Mouse (Mus musculus): Measurements from ENCODE around the gene Hmbs. TPM values are rescaled to one million over a fixed set of nuclear protein-coding genes. Genes with fewer than 3 reads are reported as not detected.

Gene Hmbs
- polyA plus RNA-seq, 1 experiment from 2014 or later: 155 TPM

DNA sequence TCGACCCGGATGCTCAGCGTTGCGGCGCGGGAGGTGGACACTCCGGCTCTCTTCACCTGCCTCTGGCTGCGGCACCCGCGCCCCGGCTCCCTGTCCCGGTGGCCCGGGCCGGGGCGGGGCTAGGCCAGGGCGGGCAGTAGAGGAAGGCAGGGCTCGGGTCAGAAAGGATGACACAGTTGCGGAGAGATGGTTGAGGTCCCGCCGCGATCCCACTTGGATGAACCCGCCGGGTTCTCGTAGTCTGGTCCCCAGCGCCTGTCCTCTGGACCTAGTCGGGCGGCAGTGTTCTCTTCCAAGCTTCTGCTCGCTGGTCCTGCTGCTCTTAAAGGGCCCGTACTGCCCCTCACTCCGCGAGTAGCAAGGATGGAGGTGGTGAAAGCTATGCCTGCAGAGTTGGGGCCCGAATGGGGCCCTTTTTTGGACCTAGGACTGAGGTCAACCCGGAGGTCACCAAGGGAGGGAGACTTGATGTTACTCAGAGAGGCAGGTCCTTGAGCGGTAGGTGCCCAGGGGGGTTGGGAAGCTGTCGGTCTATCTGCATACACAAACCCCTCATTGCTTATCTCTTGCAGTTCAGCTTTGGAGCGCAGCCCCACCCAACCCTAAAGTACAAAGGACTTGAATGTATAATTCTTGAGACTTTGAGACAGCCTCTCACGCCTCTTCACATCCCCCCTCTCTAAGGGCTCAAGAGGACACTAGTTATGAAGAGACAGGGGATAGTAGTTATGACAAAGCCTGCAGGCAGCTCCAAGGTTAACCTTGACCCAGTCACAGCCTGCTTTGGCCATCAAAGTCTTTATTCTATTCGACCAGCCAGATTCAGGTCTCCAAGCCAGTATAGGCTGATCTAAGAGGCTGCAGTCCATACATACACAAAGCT, 55.7 kb downstream of the Hmbs start, which contains the start of gene Abcg4:
Gene Abcg4 (minus strand): TSS at position 540 of the 883 bp plus-strand sequence.
- DNase-seq (ENCODE audit: low spot score): peak; percentile 64
- WGBS: under 1% methylated on average over 38 of the region's 38 CpGs
- peak within 1 kb of the TSS; percentile 87 for H3K27ac ChIP-seq
- peak within 1 kb of the TSS; percentile 78 for H3K4me3 ChIP-seq
- peaks cover 36% of the 10 kb centered on the region for H3K36me3 ChIP-seq
- H3K4me1 ChIP-seq (replicated peaks): peaks cover 35% of the 10 kb centered on the region
- peaks cover 2% of the 10 kb centered on the region; the same call in 1 of the 2 replicates for H3K9me3 ChIP-seq
- peaks cover 55% of the 10 kb centered on the region for H3K27me3 ChIP-seq (ENCODE audit: insufficient read depth, poor library complexity, severe bottlenecking)

DNA sequence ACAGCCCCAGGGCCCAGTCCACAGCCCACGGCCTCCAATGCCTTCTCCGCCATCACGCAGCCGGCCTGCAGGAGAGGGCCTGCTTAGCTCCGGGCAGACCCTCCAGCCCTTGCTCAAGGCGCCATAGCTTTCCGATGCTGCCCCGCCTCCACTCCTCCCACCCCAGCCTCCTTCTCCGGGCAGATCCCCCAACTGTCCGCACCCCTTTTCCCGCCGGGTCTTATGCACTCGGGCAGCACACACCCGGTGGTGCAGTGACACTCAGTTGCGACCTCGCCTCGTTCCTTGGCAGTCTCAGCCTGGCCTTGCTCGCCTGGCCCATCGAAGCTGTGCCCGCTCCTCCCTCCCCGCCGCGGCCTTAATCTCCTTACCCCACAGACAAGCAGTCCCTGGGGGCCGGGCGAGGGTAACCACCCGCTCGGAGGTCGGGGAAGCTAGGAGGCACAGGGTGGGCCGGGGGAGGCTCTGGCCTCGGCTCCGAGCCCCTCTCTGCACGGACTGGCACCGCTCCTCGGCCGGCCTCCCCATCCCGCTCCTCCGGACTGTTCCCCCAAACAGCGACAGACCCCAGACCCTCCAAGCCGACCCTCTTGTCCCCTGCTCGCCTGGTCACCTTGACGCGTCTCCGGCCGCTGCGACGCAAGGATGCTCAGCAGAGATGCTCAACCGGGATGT, 56.5 kb downstream of the Hmbs start:
- peaks cover 55% of the 10 kb centered on the region for H3K27me3 ChIP-seq (ENCODE audit: insufficient read depth, poor library complexity, severe bottlenecking)
- H3K4me1 ChIP-seq (replicated peaks): peaks cover 35% of the 10 kb centered on the region
- under 1% methylated on average over 47 of the region's 47 CpGs for WGBS
- peak overlapping the region; percentile 87 for H3K27ac ChIP-seq
- peak overlapping the region; percentile 78 for H3K4me3 ChIP-seq
- peaks cover 28% of the 10 kb centered on the region for H3K36me3 ChIP-seq
- peak; percentile 57 for DNase-seq (ENCODE audit: low spot score)
- H3K9me3 ChIP-seq: peaks cover 2% of the 10 kb centered on the region; the same call in 1 of the 2 replicates

GRCm38 (mm10) chr9:44287003-44287400, 57.0 kb downstream of the Hmbs start:
- peak overlapping the region; percentile 78 for H3K4me3 ChIP-seq
- peak overlapping the region; percentile 87 for H3K27ac ChIP-seq
- peaks cover 2% of the 10 kb centered on the region; the same call in 1 of the 2 replicates for H3K9me3 ChIP-seq
- H3K27me3 ChIP-seq (ENCODE audit: insufficient read depth, poor library complexity, severe bottlenecking): peaks cover 55% of the 10 kb centered on the region
- 8% methylated on average over 11 of the region's 11 CpGs for WGBS
- peaks cover 35% of the 10 kb centered on the region for H3K4me1 ChIP-seq (replicated peaks)
- H3K36me3 ChIP-seq: peaks cover 23% of the 10 kb centered on the region
- DNase-seq (ENCODE audit: low spot score): no peak

Other genes with a start within 250 kb of the Hmbs start
- 0.14 and 0.30 TPM in 2 replicates for gene Mfrp, start 242.5 kb downstream of the Hmbs start, polyA plus RNA-seq (2016; fragmentation: Nextera tagmentation; extraction: Ambion mirVana)
- gene C1qtnf5, start 237.0 kb downstream of the Hmbs start, polyA plus RNA-seq (2016; fragmentation: Nextera tagmentation; extraction: Ambion mirVana): 0.31 and 1.1 TPM in 2 replicates
- 0.22 and 0.75 TPM in 2 replicates for gene Gm49380, start 230.7 kb downstream of the Hmbs start, polyA plus RNA-seq (2016; fragmentation: Nextera tagmentation; extraction: Ambion mirVana)
- gene Rnf26, start 230.7 kb downstream of the Hmbs start, polyA plus RNA-seq (2016; fragmentation: Nextera tagmentation; extraction: Ambion mirVana): 75.6 and 76.9 TPM in 2 replicates
- gene Mcam, start 209.8 kb downstream of the Hmbs start, polyA plus RNA-seq (2016; fragmentation: Nextera tagmentation; extraction: Ambion mirVana): 10.8 and 11.2 TPM in 2 replicates
- 21.1 and 22.8 TPM in 2 replicates for gene Cbl, start 110.2 kb downstream of the Hmbs start, polyA plus RNA-seq (2016; fragmentation: Nextera tagmentation; extraction: Ambion mirVana)
- gene Ccdc153, start 103.6 kb downstream of the Hmbs start, polyA plus RNA-seq (2016; fragmentation: Nextera tagmentation; extraction: Ambion mirVana): not detected in 2 replicates
- gene Pdzd3, start 92.8 kb downstream of the Hmbs start, polyA plus RNA-seq (2016; fragmentation: Nextera tagmentation; extraction: Ambion mirVana): 0.14 TPM in 1 of 2 replicates, not detected in the other
- gene Nlrx1, start 75.6 kb downstream of the Hmbs start, polyA plus RNA-seq (2016; fragmentation: Nextera tagmentation; extraction: Ambion mirVana): 2.4 and 3.3 TPM in 2 replicates
- 4.3 and 7.2 TPM in 2 replicates for gene Abcg4, start 55.6 kb downstream of the Hmbs start, polyA plus RNA-seq (2016; fragmentation: Nextera tagmentation; extraction: Ambion mirVana)
- 30.0 and 30.7 TPM in 2 replicates for gene Hinfp, start 38.6 kb downstream of the Hmbs start, polyA plus RNA-seq (2016; fragmentation: Nextera tagmentation; extraction: Ambion mirVana)
- 9.8 and 17.5 TPM in 2 replicates for gene C2cd2l, start 23.9 kb downstream of the Hmbs start, polyA plus RNA-seq (2016; fragmentation: Nextera tagmentation; extraction: Ambion mirVana)
- 46.2 and 46.7 TPM in 2 replicates for gene Dpagt1, start 18.2 kb downstream of the Hmbs start, polyA plus RNA-seq (2016; fragmentation: Nextera tagmentation; extraction: Ambion mirVana)
- gene H2afx, start 9.5 kb downstream of the Hmbs start, polyA plus RNA-seq (2016; fragmentation: Nextera tagmentation; extraction: Ambion mirVana): 548 and 554 TPM in 2 replicates
- gene Vps11, start 17.4 kb upstream of the Hmbs start, polyA plus RNA-seq (2016; fragmentation: Nextera tagmentation; extraction: Ambion mirVana): 30.9 and 34.8 TPM in 2 replicates
- 35.8 and 39.4 TPM in 2 replicates for gene Hyou1, start 35.3 kb upstream of the Hmbs start, polyA plus RNA-seq (2016; fragmentation: Nextera tagmentation; extraction: Ambion mirVana)
- gene Slc37a4, start 52.6 kb upstream of the Hmbs start, polyA plus RNA-seq (2016; fragmentation: Nextera tagmentation; extraction: Ambion mirVana): 20.8 and 28.9 TPM in 2 replicates
- 1,836 and 2,161 TPM in 2 replicates for gene Rps25, start 62.9 kb upstream of the Hmbs start, polyA plus RNA-seq (2016; fragmentation: Nextera tagmentation; extraction: Ambion mirVana)
- 213 and 282 TPM in 2 replicates for gene Trappc4, start 63.4 kb upstream of the Hmbs start, polyA plus RNA-seq (2016; fragmentation: Nextera tagmentation; extraction: Ambion mirVana)
- 25.2 and 27.7 TPM in 2 replicates for gene Ccdc84, start 74.3 kb upstream of the Hmbs start, polyA plus RNA-seq (2016; fragmentation: Nextera tagmentation; extraction: Ambion mirVana)
- gene Foxr1, start 96.9 kb upstream of the Hmbs start, polyA plus RNA-seq (2016; fragmentation: Nextera tagmentation; extraction: Ambion mirVana): not detected in 2 replicates
- 0.14 TPM in 1 of 2 replicates, not detected in the other for gene Upk2, start 110.7 kb upstream of the Hmbs start, polyA plus RNA-seq (2016; fragmentation: Nextera tagmentation; extraction: Ambion mirVana)
- 4.6 and 7.3 TPM in 2 replicates for gene Bcl9l, start 138.6 kb upstream of the Hmbs start, polyA plus RNA-seq (2016; fragmentation: Nextera tagmentation; extraction: Ambion mirVana)
- not detected in 2 replicates for gene Cxcr5, start 217.6 kb upstream of the Hmbs start, polyA plus RNA-seq (2016; fragmentation: Nextera tagmentation; extraction: Ambion mirVana)